Mouse (Mus musculus) testis, adult 2 months (tissue): Measurements from ENCODE around the gene Dusp10.

Experiments
- CTCF ChIP-seq: fragments of 200-500 bp; IDR thresholded peaks from 2 replicates; pipeline ENCODE4 v1.5.1; 2012; ENCODE audit warnings: low read depth, mild to moderate bottlenecking, inconsistent platforms, low read length, moderate library complexity; ENCODE audit not compliant: control insufficient read depth, insufficient read depth, insufficient replicate concordance
- POLR2A ChIP-seq: fragments of 200-500 bp; IDR thresholded peaks from 2 replicates; pipeline ENCODE4 v1.6.1; 2012; ENCODE audit warnings: low read depth, mild to moderate bottlenecking, inconsistent platforms, low read length, moderate library complexity; ENCODE audit not compliant: control insufficient read depth

GRCm38 (mm10) chr1:184037802-184038201, 24.7 kb downstream of the Dusp10 start:
- no peak for TF ChIP-seq CTCF
- TF ChIP-seq POLR2A: no peak
